Mouse (Mus musculus) megakaryocyte, embryonic 14.5 days (primary cell): ENCODE data around the gene Tatdn2.

ENCODE experiments used
- FLI1 ChIP-seq: IDR thresholded peaks from 2 replicates; pipeline ENCODE4 v1.6.1; 2012; ENCODE audit warnings: low read length, inconsistent platforms, mixed read lengths
- GATA1 ChIP-seq: IDR thresholded peaks from 3 replicates; pipeline ENCODE4 v1.6.1; 2012; ENCODE audit warnings: mixed read lengths, low read length, inconsistent platforms, borderline replicate concordance

- TF ChIP-seq GATA1 (no peak), FLI1 (no peak)
These were observed 989 bp upstream of the Tatdn2 start for GRCm38 (mm10) chr6:113695766-113696355.
